Mouse (Mus musculus): ENCODE measurements around the gene Npas3.

GRCm38 (mm10) chr12:54096492-54096891, 848.0 kb downstream of the Npas3 start:
- no peak for TF ChIP-seq EP300 (IDR thresholded peaks at IDR 0.05; ENCODE audit: insufficient read depth, low read depth, low read length)
- TF ChIP-seq POLR2A (IDR thresholded peaks at IDR 0.05; ENCODE audit: insufficient read depth, low read depth, low read length): no peak

Measured in heart, adult 2 months (tissue).